Mouse (Mus musculus) brain, embryonic 14.5 days (tissue): Measurements from ENCODE around the gene Fam240a. TPM values are rescaled to one million over a fixed set of nuclear protein-coding genes. Genes with fewer than 3 reads are reported as not detected.

Experiments used
- DNase-seq: peaks from one replicate; pipeline ENCODE4 v3.0.0-alpha.2; 2011; ENCODE audit warnings: low read depth
- CTCF ChIP-seq: fragments of 200-500 bp; IDR thresholded peaks from 2 replicates; pipeline ENCODE4 v1.5.1; 2012; ENCODE audit warnings: inconsistent platforms, mild to moderate bottlenecking, moderate library complexity, borderline replicate concordance; ENCODE audit not compliant: insufficient read depth, insufficient read length; ENCODE audit errors: extremely low read depth
- POLR2A ChIP-seq: fragments of 200-500 bp; IDR thresholded peaks from 2 replicates; pipeline ENCODE4 v1.6.1; 2012; ENCODE audit warnings: mild to moderate bottlenecking, inconsistent platforms, borderline replicate concordance; ENCODE audit not compliant: poor library complexity, insufficient read depth, insufficient read length, severe bottlenecking; ENCODE audit errors: extremely low read depth
- polyA plus RNA-seq: library from polyadenylated mRNA; depleted of rRNA; stranded (reverse); fragments of >200 nt; gene quantifications from 2 replicates; pipeline ENCODE4 v1.2.3, GENCODE M21; 2012

The Fam240a gene
- polyA plus RNA-seq, 1 experiment, result not detected

DNA sequence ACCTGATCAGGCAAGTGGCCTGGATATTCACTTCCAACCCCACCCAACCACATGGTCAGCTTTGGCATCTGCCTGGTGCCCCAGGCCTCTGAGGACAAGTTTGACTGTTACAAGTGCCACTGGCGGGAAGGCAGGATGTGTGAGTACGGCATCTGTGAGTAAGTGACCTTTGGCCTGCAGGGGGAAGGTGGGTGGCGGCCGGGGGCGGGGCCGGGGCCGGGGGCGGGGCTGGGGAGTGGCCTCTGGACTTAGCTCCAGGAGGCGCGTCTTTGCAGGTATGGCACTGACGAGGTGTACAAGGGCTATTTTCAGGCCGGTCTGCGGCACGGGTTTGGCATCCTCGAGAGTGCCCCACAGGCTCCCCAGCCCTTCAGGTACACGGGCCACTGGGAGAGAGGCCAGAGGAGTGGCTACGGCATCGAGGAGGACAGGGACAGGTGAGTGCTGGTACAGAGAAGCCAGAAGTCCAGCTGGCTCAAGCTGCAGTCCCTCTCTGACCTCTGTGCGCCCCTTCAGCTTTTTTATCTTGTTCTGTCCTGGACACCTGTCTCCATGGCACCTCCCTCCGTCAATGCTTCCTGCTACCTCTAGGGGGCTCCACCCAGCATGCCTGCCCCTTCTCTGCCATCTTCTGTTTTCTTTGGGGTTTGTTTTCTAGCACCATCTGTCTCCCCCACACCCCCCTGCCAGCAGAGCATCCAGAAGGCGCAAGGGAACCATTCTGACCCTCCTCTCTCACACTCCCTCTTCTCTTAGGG is 26.5 kb downstream of the Fam240a start:
- TF ChIP-seq POLR2A (no peak), CTCF (peak; percentile 47; the same call in 1 of the 2 replicates)
- DNase-seq, result no peak

DNA sequence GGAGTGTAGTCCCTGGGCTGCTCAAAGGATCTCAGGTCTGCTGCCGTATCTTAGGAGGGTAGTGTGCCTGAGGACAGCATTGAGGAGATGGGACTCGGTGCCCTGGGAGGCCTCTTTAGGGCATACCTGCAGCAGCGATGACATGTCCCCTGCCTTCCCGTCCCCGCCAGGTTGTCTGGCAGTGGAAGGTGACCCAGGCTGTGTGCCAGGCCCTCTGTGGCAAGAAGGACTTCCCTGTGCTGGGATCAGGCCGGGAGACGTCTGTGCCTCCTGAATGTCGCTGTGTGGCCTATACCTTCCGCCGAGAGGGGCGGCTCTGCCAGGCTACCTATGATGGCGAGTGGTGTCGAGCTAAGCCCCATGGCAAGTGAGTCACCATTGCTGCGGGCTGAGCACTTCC is 27.7 kb downstream of the Fam240a start:
- no peak for TF ChIP-seq POLR2A

DNA sequence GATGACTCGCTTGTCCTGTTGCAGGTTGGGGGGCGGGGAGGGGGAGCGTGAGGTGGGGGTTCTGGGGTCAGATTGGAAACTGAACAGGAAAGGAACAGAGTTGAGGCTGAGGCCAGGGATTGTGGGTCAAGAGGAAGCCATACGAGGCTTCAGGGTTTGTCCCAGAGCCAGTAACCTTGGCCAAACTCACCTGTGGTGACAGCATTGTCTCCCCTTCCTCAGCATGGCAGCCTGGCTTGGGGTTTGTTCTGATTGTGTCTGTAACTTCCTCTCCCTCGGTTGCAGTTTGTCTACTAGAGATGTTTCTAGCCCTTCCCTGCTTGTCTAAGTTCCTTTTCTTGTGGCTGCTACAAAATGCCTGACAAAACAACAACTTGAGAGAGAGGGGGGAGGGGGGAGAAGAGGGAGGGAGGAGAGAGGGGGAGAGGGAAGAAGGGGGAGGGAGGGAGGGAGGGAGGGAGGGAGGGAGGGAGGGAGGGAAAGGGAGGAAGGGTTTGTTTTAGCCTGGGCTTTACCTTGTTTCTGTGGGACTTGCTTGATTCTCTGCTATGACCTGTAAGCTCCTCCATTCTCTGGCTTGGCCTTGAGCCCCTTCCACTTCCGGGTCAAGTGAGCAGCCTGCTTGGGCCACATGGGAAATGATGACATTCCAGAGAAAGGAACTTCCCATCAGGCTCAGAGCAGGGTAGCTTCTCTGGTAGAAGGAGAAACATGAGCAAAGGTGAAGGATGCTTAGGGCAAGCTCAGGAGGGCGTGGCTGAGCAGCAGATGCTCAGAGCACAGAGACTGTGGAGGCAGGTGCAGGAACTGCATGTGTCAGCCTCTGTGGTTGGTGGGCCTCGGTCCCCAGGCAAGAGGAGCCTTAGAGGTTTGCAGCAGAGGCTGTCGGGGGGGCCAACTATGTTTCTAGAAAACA is 29.0 kb downstream of the Fam240a start:
- TF ChIP-seq CTCF (no peak), POLR2A (no peak)
- DNase-seq, result no peak

More for the DNA sequence above, 27.7 kb downstream of the Fam240a start:
- no peak for DNase-seq

DNA sequence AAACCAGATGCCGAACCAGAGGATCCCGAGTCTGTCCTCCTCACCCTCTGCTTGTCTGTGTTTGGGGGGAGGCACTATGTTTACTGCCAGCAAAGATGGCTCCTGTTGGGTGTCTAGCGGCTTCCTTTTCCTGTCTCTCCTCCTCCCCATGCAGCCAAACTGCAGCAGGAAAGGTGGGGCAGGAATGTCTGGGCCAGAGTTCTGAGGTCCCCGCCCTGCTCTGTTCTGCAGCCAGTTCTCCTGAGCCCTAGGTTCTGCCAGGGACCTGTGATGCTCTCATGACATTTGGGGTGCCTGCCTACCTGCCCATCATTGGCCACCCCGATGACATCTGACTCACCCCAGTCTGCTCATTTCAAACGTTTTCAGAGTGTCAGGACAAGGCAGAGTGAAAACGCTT is 34.7 kb downstream of the Fam240a start:
- no peak for DNase-seq
- TF ChIP-seq CTCF (no peak), POLR2A (no peak)

DNA sequence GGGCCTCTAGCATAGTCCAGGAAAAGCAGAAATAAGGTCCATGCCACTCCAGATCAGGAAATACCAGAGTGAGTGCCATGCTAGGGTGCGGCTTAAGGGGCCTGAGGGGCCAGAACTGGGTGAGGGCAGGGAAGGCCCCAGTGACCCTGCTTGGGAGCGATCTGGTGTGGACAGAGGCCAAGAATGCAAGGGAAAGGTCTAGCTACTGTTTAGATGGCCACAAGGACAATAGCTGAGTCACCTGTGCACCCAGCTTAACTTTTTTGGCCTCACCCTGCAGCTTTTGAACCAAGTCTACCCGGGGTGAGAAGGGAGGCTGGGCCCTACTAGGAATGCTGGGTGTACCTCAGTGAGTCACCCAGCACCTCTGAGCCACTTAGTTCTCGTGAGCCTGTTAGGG is 35.9 kb downstream of the Fam240a start:
- DNase-seq, result no peak
- TF ChIP-seq POLR2A (no peak), CTCF (no peak)

DNA sequence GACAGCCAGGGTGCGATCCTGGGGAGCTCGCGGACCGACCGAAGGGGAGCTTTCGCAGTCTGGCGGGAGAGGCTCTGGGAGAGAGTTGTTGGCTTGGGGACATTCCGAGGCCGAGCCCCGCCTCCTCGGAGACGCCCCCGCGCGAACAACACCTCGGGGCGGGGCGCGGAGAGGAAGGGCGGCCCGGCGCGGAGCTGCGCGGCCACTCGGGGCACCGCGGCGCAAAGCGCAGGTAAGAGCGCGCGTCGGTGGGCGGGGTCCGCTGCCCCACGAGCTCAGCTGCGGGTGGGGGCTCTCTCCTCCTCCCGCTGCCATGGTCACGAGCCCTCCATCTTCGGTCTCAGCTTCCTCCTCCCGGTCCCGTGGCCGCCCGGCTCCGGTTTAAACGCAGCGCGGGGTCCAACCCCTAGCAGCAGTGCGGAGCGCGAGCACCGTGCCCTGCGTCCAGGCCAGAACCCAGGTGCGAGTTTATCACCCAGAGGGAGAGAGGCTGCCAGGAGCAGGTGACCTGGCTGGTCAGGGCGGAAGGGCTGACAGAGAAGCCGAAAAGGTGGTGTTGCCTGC is 36.6 kb downstream of the Fam240a start, which contains the start of gene Tmie:
TSS of gene Tmie (minus strand) at position 116 of the 564 bp plus-strand sequence.
- TF ChIP-seq CTCF (no peak), POLR2A (no peak)

DNA sequence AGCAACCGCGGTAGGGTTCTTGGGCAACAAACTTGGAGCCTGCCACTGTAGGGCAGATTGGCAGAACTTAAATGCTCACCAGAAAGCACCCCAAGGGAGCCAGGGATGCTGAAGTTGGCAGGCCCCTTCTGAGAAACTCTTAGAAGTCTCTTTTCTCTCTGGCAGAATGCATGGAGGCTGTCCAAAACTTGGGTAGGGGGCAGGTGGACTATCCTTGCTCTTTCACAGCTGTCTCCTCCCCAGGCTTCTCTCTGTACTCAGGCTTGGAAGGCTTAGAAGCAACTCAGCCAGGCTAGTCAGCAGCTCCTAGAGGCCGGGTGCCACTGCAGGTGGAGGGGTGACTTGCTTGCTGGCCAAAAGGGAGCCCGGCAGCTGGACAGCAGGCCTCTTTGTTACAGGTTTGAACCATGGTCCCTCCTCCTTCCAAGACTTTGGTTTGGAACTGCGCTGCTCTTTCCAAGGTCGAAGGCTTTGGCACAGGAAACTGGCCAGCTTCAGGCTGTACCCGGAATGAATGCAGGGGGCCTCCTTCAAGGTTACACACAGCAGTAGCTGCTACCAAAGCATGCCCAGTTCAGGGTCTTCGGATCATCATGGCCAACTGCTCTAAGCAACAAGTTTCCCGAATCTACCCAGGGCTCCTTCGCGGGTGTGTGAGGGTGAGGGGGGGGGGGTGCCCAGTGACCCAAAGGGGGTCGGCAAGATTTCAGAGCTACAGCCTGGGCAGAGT is 37.3 kb downstream of the Fam240a start, which contains the start of gene Als2cl:
TSS of gene Als2cl (plus strand) at position 680 of the 730 bp plus-strand sequence.
- TF ChIP-seq CTCF, result no peak
- no peak for TF ChIP-seq POLR2A
- DNase-seq, result no peak

More for the DNA sequence above, 36.6 kb downstream of the Fam240a start, which contains the start of gene Tmie:
- DNase-seq, result peak; percentile 15

DNA sequence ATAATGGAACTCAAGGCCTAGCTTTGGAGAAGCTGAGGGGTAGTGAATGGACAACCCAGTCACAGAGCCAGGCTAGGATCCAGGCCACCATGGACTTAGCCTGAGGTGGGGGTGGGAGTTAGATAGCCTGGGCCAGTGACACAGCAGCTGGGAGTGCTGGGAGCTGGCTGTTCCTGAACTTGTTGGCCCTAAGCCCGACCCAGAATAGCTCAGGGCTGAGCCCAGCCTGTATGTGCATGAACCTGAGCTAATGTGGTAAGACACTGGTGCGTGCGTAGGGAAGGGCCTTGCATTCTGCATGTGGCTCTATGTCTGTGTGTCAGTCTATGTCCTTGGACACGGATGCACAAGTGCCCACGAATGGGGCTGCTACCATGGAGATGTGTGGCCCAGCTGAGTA is 38.8 kb downstream of the Fam240a start:
- TF ChIP-seq POLR2A, result no peak
- no peak for TF ChIP-seq CTCF
- DNase-seq, result no peak

DNA sequence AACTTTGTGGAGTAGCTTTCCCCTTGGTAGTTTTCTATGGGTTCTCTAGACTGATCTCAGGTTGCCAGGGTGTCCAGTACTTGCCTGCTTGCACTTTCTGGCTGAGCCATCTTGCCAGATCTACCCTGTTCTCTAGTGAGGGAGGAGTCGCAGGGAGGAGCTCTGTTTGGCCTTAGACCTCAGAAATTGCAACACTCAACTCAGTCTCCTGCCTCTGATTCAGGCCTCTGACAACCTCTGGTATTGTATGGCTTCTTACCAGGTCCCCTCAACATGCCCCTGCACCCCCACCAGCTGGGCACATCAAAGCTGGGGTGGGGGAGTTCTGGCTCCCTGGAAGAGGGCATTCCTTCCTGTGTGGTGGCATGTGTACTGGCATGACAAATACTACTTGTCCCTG is 39.3 kb downstream of the Fam240a start:
- no peak for TF ChIP-seq CTCF
- no peak for TF ChIP-seq POLR2A

DNA sequence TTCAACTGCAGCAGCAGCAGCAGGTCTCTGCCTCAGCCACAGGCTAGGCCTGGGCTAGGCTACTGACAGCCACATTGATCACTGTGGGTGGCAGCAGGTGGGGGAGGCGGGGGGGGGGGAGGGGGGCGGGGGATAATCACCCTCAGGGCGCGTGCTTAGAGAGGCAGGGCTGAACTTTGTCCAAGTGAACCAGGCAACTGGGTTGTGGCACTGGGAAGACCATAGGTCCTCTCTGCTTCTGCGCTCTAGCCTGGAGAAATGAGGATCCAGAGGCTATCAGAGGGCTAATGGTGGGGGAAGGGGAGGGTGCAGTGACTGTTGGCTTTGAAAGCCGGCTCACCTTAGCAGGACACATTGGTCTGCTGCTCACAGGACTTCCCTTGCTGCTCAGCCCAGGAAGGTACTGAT is 41.4 kb downstream of the Fam240a start:
- TF ChIP-seq CTCF (no peak), POLR2A (no peak)
- DNase-seq, result no peak

More for the DNA sequence above, 39.3 kb downstream of the Fam240a start:
- DNase-seq, result no peak
